Mouse (Mus musculus) G1E (cell line): ENCODE results near the gene Spata45.
A peak's percentile ranks its signal among the peaks of the same experiment; 100 is the strongest.

Experiments used
- CTCF ChIP-seq: IDR thresholded peaks from 2 replicates; pipeline ENCODE4 v1.5.1; 2012; ENCODE audit warnings: low read depth, low read length, inconsistent platforms, mixed read lengths
- GATA1 ChIP-seq: IDR thresholded peaks from 2 replicates; pipeline ENCODE4 v1.6.1; 2012; ENCODE audit warnings: borderline replicate concordance, low read length, inconsistent platforms, mixed read lengths
- TAL1 ChIP-seq: conservative IDR thresholded peaks from 2 replicates; pipeline ENCODE4 v1.6.1; 2012; ENCODE audit warnings: low read depth, low read length, inconsistent platforms, mixed read lengths

- TF ChIP-seq GATA1 (no peak), CTCF (no peak; the same call in 1 of the 2 replicates), TAL1 (peak; percentile 73)
Measured at GRCm38 (mm10) chr1:191054870-191055532, 18.6 kb downstream of the Spata45 start.
